Mouse (Mus musculus) hindbrain, postnatal 0 days (tissue): ENCODE measurements around the gene Srgn. TPM values are rescaled to one million over a fixed set of nuclear protein-coding genes. Genes with fewer than 3 reads are reported as not detected.

Experiments used
- ATAC-seq: fragments of 200-750 bp; cut with Nextera tagmentation; 2 replicates; pipeline ENCODE4 v1.8.0; 2017; ENCODE audit warnings: mild to moderate bottlenecking, moderate TSS enrichment, moderate library complexity
- DNase-seq: peaks from one replicate; pipeline ENCODE4 v3.0.0-alpha.2; 2015; ENCODE audit warnings: low spot score
- H3K27ac ChIP-seq: fragments of 300-500 bp; sonication (generic); 2 replicates; pipeline ENCODE4 v1.5.1; 2014; ENCODE audit warnings: mild to moderate bottlenecking
- H3K27me3 ChIP-seq: fragments of 300-500 bp; sonication (generic); 2 replicates; pipeline ENCODE4 v1.6.1; 2014; ENCODE audit warnings: low read length, mixed read lengths; ENCODE audit not compliant: insufficient read depth
- H3K36me3 ChIP-seq: fragments of 300-500 bp; sonication (generic); 2 replicates; pipeline ENCODE4 v1.6.1; 2014; ENCODE audit warnings: low read length, mixed read lengths; ENCODE audit not compliant: insufficient read depth
- H3K4me1 ChIP-seq: fragments of 300-500 bp; sonication (generic); 2 replicates; pipeline ENCODE4 v1.6.1; 2014; ENCODE audit warnings: antibody characterized with exemption, low read length, mixed read lengths; ENCODE audit not compliant: insufficient read depth
- H3K4me2 ChIP-seq: fragments of 300-500 bp; sonication (generic); 2 replicates; pipeline ENCODE4 v1.6.1; 2014; ENCODE audit warnings: low read depth, mild to moderate bottlenecking, low read length, moderate library complexity, mixed read lengths
- H3K4me3 ChIP-seq: fragments of 300-500 bp; sonication (generic); 2 replicates; pipeline ENCODE4 v1.5.1; 2014; ENCODE audit warnings: low read length
- H3K9ac ChIP-seq: fragments of 300-500 bp; sonication (generic); replicated peaks from 2 replicates; pipeline ENCODE4 v1.6.1; 2014; ENCODE audit warnings: mild to moderate bottlenecking, low read length, moderate library complexity, mixed read lengths
- H3K9me3 ChIP-seq: fragments of 300-500 bp; sonication (generic); 2 replicates; pipeline ENCODE4 v1.6.1; 2016; ENCODE audit warnings: low read length, mixed read lengths
- CTCF ChIP-seq: IDR thresholded peaks from 2 replicates; pipeline ENCODE4 v1.5.1; 2016; ENCODE audit warnings: antibody characterized with exemption, control low read depth, low read depth
- WGBS: fragments of 180-500 bp; shearing (Covaris S2); extraction: QIAGEN DNeasy Blood & Tissue Kit; methylation state at CpG from one replicate; pipeline ENCODE4 v1.1.7; 2014; 5-methylcytosine and 5-hydroxymethylcytosine counted together
- polyA plus RNA-seq: library from polyadenylated mRNA; unstranded; fragments of >200 nt; fragmentation: Nextera tagmentation; extraction: Ambion mirVana; gene quantifications from 2 replicates; pipeline ENCODE4 v1.2.1, GENCODE M21; 2015
- total RNA-seq: library from RNA; depleted of rRNA; stranded (reverse); fragments of >200 nt; gene quantifications from 2 replicates; pipeline ENCODE4 v1.2.3, GENCODE M21; 2014

The Srgn gene
- total and polyA plus RNA-seq, 2 experiments from 2014 or later, result 6.5 to 20.8 TPM

- Histone ChIP-seq H3K4me1 (no peaks in the 10 kb centered on the region), H3K4me3 (peak overlapping the region; percentile 25), H3K27me3 (no peaks in the 10 kb centered on the region; the same call in 1 of the 2 replicates), H3K27ac (peak overlapping the region; percentile 3; the same call in 1 of the 2 replicates), H3K36me3 (no peaks in the 10 kb centered on the region), H3K4me2 (peak overlapping the region; percentile 62), H3K9me3 (no peaks in the 10 kb centered on the region), H3K9ac (peak overlapping the region; percentile 31; the same call in 1 of the 2 replicates)
- WGBS, result 5% methylated on average over 11 of the region's 11 CpGs
- no peak for TF ChIP-seq CTCF
- DNase-seq (no peak), ATAC-seq (no peak)
Measured at GRCm38 (mm10) chr10:62508459-62508858, 18.8 kb downstream of the Srgn start.

GRCm38 (mm10) chr10:62507591-62508308 lies 19.5 kb downstream of the Srgn start:
- Histone ChIP-seq H3K36me3 (no peaks in the 10 kb centered on the region), H3K4me1 (no peaks in the 10 kb centered on the region), H3K9ac (peak overlapping the region; percentile 31; the same call in 1 of the 2 replicates), H3K4me3 (peak overlapping the region; percentile 25), H3K27me3 (no peaks in the 10 kb centered on the region; the same call in 1 of the 2 replicates), H3K27ac (0 out of 2 replicates have a peak overlapping the region, but pooled peaks have one; percentile 3), H3K9me3 (no peaks in the 10 kb centered on the region), H3K4me2 (peak overlapping the region; percentile 62)
- ATAC-seq (no peak), DNase-seq (peak; percentile 15)
- 15% methylated on average over 18 of the region's 18 CpGs for WGBS
- no peak for TF ChIP-seq CTCF

- 91% methylated on average over 4 of the region's 4 CpGs for WGBS
- Histone ChIP-seq H3K9ac (no peak overlapping the region), H3K9me3 (no peaks in the 10 kb centered on the region), H3K4me1 (no peaks in the 10 kb centered on the region), H3K36me3 (no peaks in the 10 kb centered on the region), H3K27ac (no peak overlapping the region), H3K4me2 (peak overlapping the region; percentile 62; the same call in 1 of the 2 replicates), H3K4me3 (no peak overlapping the region), H3K27me3 (no peaks in the 10 kb centered on the region; the same call in 1 of the 2 replicates)
- TF ChIP-seq CTCF, result no peak
- ATAC-seq, result no peak
- DNase-seq, result no peak
Measured at GRCm38 (mm10) chr10:62507071-62507470, 20.2 kb downstream of the Srgn start.

GRCm38 (mm10) chr10:62506019-62506556 lies 21.2 kb downstream of the Srgn start:
- Histone ChIP-seq H3K9ac (no peak overlapping the region), H3K36me3 (no peaks in the 10 kb centered on the region), H3K4me2 (no peak overlapping the region), H3K27me3 (no peaks in the 10 kb centered on the region; the same call in 1 of the 2 replicates), H3K4me3 (no peak overlapping the region), H3K4me1 (no peaks in the 10 kb centered on the region), H3K9me3 (no peaks in the 10 kb centered on the region), H3K27ac (no peak overlapping the region)
- TF ChIP-seq CTCF, result no peak
- ATAC-seq (no peak), DNase-seq (no peak)
- 85% methylated on average over 17 of the region's 17 CpGs for WGBS

DNA sequence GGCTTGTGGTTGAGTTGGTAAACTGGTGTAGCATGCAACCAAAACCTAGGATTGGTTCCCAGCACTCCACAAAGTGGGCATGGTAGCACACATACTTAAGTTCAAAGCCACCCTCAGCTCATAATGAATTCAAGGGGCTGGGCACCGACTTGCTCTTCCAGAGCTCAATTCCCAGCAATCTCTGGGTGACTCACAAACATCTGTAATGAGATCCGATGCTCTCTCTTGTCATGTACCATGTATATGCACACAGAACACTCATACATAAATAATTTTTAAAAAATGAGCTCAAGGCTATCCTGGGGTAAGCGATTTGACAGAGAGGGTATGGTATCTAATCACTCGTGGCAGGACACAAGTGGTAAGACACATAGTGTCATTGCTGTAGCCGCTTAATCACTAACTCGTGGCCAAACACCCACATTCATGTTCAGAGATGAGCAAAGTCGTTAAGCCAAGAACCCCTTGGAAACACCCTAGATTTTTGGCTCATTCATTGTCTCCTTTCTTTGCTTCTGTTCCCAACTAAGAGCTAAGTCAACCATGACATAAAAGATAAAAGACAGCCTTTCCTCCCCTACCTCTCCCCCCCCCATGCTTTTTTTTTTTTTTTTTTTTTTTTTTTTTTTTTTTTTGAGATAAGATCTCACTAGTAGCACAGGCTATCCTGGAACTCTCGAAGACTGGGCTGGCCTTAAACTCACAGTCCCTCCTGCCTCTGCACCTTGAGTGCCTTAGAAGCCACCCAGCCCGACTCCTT lies 21.8 kb downstream of the Srgn start:
- no peak for TF ChIP-seq CTCF
- H3K27me3 ChIP-seq, result no peaks in the 10 kb centered on the region; the same call in 1 of the 2 replicates
- no peak overlapping the region for H3K27ac ChIP-seq
- H3K4me3 ChIP-seq, result no peak overlapping the region
- H3K9ac ChIP-seq, result no peak overlapping the region
- whole genome bisulfite sequencing, result 67% methylated on average over 9 of the region's 9 CpGs
- DNase-seq, result no peak
- H3K4me1 ChIP-seq, result no peaks in the 10 kb centered on the region
- no peaks in the 10 kb centered on the region for H3K9me3 ChIP-seq
- H3K36me3 ChIP-seq, result no peaks in the 10 kb centered on the region
- ATAC-seq, result no peak
- no peak overlapping the region for H3K4me2 ChIP-seq

- Histone ChIP-seq H3K27me3 (no peaks in the 10 kb centered on the region; the same call in 1 of the 2 replicates), H3K4me2 (no peak overlapping the region), H3K27ac (no peak overlapping the region), H3K9me3 (no peaks in the 10 kb centered on the region), H3K36me3 (no peaks in the 10 kb centered on the region), H3K4me1 (no peaks in the 10 kb centered on the region), H3K9ac (no peak overlapping the region), H3K4me3 (no peak overlapping the region)
- ATAC-seq (no peak), DNase-seq (no peak)
- whole genome bisulfite sequencing, result 78% methylated on average over 11 of the region's 12 CpGs
- TF ChIP-seq CTCF, result no peak
Measured at GRCm38 (mm10) chr10:62503836-62504628, 23.2 kb downstream of the Srgn start.
